Mouse (Mus musculus) v-Abl transformed pro-B cells (cell line): ENCODE results near the gene Bri3bp.

Experiments
- in situ Hi-C, 2 experiments: fragments of 400-800 bp; cut with MboI; formaldehyde crosslinking; loops; one replicate each; pipeline ENCODE4 v1.15.1; 2025; ENCODE audit not compliant: unreplicated experiment in 2 of 2

The Bri3bp gene

GRCm38 (mm10) chr5:125441234-125442114, at the start of gene Bri3bp:
Gene Bri3bp (plus strand): TSS chr5:125441568.
- in situ Hi-C loops, result no loop called here

DNA sequence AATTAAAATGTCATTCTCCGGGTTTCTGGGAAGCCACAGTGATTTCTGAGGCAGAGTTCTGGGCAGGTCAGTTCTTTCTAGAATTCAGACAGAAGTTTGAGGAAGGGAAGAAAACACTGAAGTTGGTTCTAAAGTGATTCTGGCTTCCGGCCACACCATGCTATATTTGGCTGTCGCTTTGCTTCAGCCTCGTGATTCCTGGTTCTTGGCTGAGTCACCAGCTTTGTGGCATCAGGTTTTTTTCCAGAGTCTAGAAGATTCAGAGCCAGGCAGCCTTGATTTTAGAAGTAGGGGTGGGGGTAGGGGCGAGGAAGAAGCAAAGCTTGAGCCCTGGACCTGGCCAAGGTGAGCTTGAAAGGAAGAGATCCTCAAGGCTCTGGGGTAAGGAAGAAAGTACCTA, 49.8 kb upstream of the Bri3bp start:
- in situ Hi-C loops, result loop anchor here in 1 of 2 experiments (5.0 kb wide), 1 partner anchor 41 kb away; the partner anchor contains the start of gene Dhx37

DNA sequence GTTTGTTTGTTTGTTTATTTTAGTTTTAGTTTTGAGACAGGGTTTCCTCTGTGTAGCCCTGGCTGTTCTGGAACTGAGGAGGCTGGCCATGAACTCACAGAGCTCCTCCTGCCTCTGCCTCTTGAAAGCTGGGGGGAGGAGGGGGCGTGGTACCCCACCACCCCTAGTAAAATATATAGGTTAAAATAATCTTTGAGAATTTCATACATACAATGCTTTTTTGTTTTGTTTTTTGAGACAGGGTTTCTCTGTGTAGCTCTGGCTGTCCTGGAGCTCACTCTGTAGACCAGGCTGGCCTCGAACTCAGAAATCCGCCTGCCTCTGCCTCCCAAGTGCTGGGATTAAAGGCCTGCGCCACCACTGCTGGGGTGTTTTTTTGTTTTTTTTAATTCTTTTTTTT, 49.2 kb upstream of the Bri3bp start:
- in situ Hi-C loops, result loop anchor here in 1 of 2 experiments (5.0 kb wide), 1 partner anchor 40 kb away; the partner anchor contains the start of gene Dhx37

GRCm38 (mm10) chr5:125392618-125392976, 48.8 kb upstream of the Bri3bp start:
- in situ Hi-C loops, result loop anchor here in 1 of 2 experiments (5.0 kb wide), 1 partner anchor 40 kb away; the partner anchor contains the start of gene Dhx37

- in situ Hi-C loops, result loop anchor here in 1 of 2 experiments (5.0 kb wide), 1 partner anchor 39 kb away; the partner anchor contains the start of gene Dhx37
Observed at GRCm38 (mm10) chr5:125392977-125393621, 48.3 kb upstream of the Bri3bp start.

- in situ Hi-C loops, result loop anchor here in 1 of 2 experiments (5.0 kb wide), 1 partner anchor 38 kb away; the partner anchor contains the start of gene Dhx37
Observed at GRCm38 (mm10) chr5:125393622-125394603, 47.5 kb upstream of the Bri3bp start.

GRCm38 (mm10) chr5:125395008-125395407, 46.4 kb upstream of the Bri3bp start:
- in situ Hi-C loops, result no loop called here

DNA sequence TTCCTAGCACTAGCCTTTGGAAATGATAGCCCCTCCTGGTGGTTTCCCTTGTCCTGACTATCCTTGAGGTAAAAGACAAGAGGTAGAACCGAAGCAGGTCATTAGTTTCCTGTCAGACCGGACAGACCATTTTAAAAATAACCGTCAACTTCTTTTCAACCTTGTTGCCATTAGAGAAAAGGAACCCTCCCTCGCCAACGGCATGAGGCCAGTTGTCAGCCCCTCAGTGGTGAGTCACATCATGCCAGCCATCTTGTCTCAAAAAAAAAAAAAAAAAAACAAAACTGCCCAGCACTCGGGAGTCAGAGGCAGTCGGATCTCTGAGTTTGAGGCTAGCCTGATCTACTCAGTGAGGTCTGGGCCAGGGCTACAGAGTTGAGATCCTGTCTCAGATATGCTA, 40.5 kb upstream of the Bri3bp start:
- in situ Hi-C loops, result no loop called here

- in situ Hi-C loops, result no loop called here
Observed at GRCm38 (mm10) chr5:125402476-125402875, 38.9 kb upstream of the Bri3bp start.

DNA sequence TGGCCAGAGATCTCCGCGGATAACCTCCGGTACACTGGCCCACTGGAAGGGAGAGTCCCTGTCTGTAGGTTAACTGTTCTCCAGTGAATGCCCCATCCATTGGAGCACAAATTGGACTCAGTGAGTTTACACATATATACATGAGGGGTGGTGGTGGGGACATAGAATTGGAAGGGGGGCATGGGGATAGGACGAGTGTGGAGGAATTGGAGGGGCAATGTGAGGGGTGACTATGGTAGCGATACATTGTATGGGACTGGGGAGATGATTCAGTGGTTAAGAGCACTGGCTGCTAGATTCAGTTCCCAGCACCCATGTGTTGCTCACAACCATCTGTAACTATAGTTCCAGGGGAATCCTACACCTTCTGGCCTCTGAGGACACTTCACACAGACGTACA, 38.4 kb upstream of the Bri3bp start:
- in situ Hi-C loops, result no loop called here

DNA sequence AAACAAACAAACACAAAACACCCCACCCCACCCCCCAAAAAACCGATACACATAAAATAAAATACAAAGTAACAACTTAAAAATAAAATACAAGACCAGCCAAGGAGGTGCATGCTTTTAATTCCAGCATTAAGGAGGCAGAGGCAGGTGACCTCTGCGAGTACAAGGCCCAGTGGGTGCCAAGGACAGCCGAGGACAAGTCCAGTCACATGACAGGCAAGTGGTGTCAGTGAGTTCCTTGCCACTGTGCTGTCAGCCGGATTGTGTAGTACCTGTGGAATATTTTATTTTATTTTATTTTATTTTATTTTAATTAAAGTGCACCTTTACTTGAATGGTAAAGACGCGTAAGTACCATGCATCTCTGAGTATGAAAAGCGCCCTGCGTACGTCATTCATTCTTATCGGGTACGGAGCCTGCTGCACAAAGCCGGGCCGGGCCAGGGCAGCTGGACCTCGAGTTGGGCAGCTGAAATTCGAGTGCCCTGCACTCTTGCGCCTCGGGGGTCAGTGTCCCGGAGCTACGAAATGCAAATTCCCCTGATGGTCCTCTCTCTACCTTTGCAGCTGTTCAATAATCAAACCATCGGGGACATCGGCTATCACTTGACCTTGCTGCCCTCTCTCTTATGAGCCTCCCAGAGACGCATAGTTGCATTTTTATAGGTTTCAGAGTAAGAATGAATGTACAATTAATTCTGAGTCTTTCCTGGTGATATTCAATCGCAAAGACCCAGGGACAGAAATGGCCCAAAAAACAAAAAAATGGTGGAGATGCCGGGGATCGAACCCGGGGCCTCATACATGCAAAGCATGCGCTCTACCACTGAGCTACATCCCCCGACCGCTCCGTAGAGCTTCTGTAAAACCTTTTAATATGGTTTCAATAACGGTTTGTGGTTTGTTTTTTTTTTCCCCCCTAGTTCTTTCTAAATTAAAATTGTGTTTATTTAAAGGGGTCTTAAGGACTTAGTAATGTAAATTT, 37.6 kb upstream of the Bri3bp start:
- in situ Hi-C loops, result no loop called here

- in situ Hi-C loops, result no loop called here
Observed at GRCm38 (mm10) chr5:125404536-125404902, 36.8 kb upstream of the Bri3bp start.

- in situ Hi-C loops, result loop anchor here (5.0 kb wide), 1 partner anchor 82 kb away; no protein-coding TSS in a partner anchor
Observed at GRCm38 (mm10) chr5:125404903-125405545, 36.3 kb upstream of the Bri3bp start.

GRCm38 (mm10) chr5:125405546-125406248, 35.7 kb upstream of the Bri3bp start:
- in situ Hi-C loops, result loop anchor here (5.0 kb wide), 1 partner anchor 82 kb away; no protein-coding TSS in a partner anchor

- in situ Hi-C loops, result loop anchor here (5.0 kb wide), 1 partner anchor 81 kb away; no protein-coding TSS in a partner anchor
Observed at GRCm38 (mm10) chr5:125406322-125407016, 34.9 kb upstream of the Bri3bp start.

- in situ Hi-C loops, result loop anchor here (5.0 kb wide), 1 partner anchor 80 kb away; no protein-coding TSS in a partner anchor
Observed at GRCm38 (mm10) chr5:125407020-125407830, 34.1 kb upstream of the Bri3bp start.
